Mouse (Mus musculus) thymus, adult 2 months (tissue): ENCODE results near the gene Col18a1. TPM values are rescaled to one million over a fixed set of nuclear protein-coding genes. Genes with fewer than 3 reads are reported as not detected.

Source experiments
- DNase-seq: peaks from one replicate; pipeline ENCODE4 v3.0.0; 2021
- H3K27ac ChIP-seq: fragments of 200-500 bp; 2 replicates; pipeline ENCODE4 v1.5.1; 2012; ENCODE audit warnings: low read length, control low read depth; ENCODE audit not compliant: control insufficient read depth, insufficient read depth
- H3K27me3 ChIP-seq: fragments of 200-500 bp; 2 replicates; pipeline ENCODE4 v1.6.1; 2012; ENCODE audit warnings: mild to moderate bottlenecking, low read length, moderate library complexity, mixed read lengths; ENCODE audit not compliant: control insufficient read depth, insufficient read depth
- H3K36me3 ChIP-seq: fragments of 200-500 bp; 2 replicates; pipeline ENCODE4 v1.6.1; 2012; ENCODE audit warnings: mild to moderate bottlenecking, low read length, moderate library complexity; ENCODE audit not compliant: control insufficient read depth, insufficient read depth
- H3K4me1 ChIP-seq: fragments of 200-500 bp; replicated peaks from 2 replicates; pipeline ENCODE4 v1.6.1; 2012; ENCODE audit warnings: low read length; ENCODE audit not compliant: control insufficient read depth, insufficient read depth
- H3K4me3 ChIP-seq: fragments of 200-500 bp; 2 replicates; pipeline ENCODE4 v1.5.1; 2012; ENCODE audit warnings: mild to moderate bottlenecking, low read length, control low read depth, moderate library complexity; ENCODE audit not compliant: control insufficient read depth, insufficient read depth
- CTCF ChIP-seq: fragments of 200-500 bp; IDR thresholded peaks from 2 replicates; pipeline ENCODE4 v1.5.1; 2012; ENCODE audit warnings: mild to moderate bottlenecking, control low read depth, low read length, moderate library complexity, borderline replicate concordance; ENCODE audit not compliant: control insufficient read depth, poor library complexity, insufficient read depth; ENCODE audit errors: extremely low read depth
- POLR2A ChIP-seq: fragments of 200-500 bp; IDR thresholded peaks from 2 replicates; pipeline ENCODE4 v1.6.1; 2012; ENCODE audit warnings: mild to moderate bottlenecking, low read length, control low read depth, moderate library complexity; ENCODE audit not compliant: control insufficient read depth, poor library complexity, insufficient read depth; ENCODE audit errors: extremely low read depth
- WGBS: fragments of 180-500 bp; shearing (Covaris S2); methylation state at CpG from one replicate; pipeline ENCODE4 v1.1.7; 2018; 5-methylcytosine and 5-hydroxymethylcytosine counted together
- polyA plus RNA-seq: library from polyadenylated mRNA; depleted of rRNA; stranded (reverse); fragments of >200 nt; gene quantifications from 2 replicates; pipeline ENCODE4 v1.2.3, GENCODE M21; 2012

Col18a1 gene
- polyA plus RNA-seq, 1 experiment, result 20.7 TPM

- Histone ChIP-seq H3K4me3 (peak overlapping the region; percentile 77), H3K4me1 (peaks cover 23% of the 10 kb centered on the region), H3K36me3 (no peaks in the 10 kb centered on the region), H3K27me3 (no peaks in the 10 kb centered on the region), H3K27ac (no peak overlapping the region)
- TF ChIP-seq POLR2A, result peak; percentile 72; the same call in 1 of the 2 replicates
- TF ChIP-seq CTCF, result no peak; the same call in 1 of the 2 replicates
- DNase-seq, result peak; percentile 97
- 2% methylated on average over 49 of the region's 49 CpGs for WGBS
These were observed 133.6 kb downstream of the Col18a1 start for GRCm38 (mm10) chr10:77032591-77033322.

DNA sequence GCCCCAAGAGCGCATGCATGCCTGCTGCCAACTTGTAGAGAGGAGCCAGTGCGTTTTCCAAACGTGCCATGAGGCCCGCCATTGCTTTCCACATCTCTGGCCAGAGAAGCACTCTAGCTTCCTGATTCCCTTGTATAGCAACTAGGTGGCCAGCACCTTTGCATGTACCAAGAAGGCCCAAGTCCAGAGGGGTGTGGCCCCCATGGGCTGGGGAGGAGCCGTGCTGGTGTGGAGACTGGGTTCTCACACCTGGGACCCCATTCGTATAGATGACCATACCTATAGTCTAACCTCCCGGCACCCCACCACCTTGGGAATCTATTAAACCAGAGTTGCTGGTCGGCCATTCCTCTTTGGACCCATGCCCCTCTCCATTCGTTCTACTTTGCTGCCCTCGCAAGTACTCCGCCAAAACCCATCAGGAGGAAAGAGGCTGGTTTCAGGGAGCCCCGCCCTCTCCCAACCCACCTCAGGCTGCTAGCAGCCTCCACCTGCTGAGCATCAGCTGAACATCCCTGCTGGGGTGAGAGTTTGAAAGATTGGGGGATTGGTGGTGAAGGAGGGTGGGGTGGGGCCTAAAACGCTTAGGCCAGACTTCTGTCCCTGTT is 134.5 kb downstream of the Col18a1 start, which contains the start of gene Slc19a1:
TSS of gene Slc19a1 (plus strand) at position 474 of the 608 bp plus-strand sequence.
- H3K27ac ChIP-seq, result no peak within 1 kb of the TSS
- no peaks in the 10 kb centered on the region for H3K36me3 ChIP-seq
- H3K27me3 ChIP-seq, result no peaks in the 10 kb centered on the region
- 92% methylated on average over 13 of the region's 13 CpGs for WGBS
- peak within 1 kb of the TSS; percentile 77 for H3K4me3 ChIP-seq
- H3K4me1 ChIP-seq, result peaks cover 23% of the 10 kb centered on the region
- TF ChIP-seq POLR2A (no peak), CTCF (no peak)
- no peak for DNase-seq

DNA sequence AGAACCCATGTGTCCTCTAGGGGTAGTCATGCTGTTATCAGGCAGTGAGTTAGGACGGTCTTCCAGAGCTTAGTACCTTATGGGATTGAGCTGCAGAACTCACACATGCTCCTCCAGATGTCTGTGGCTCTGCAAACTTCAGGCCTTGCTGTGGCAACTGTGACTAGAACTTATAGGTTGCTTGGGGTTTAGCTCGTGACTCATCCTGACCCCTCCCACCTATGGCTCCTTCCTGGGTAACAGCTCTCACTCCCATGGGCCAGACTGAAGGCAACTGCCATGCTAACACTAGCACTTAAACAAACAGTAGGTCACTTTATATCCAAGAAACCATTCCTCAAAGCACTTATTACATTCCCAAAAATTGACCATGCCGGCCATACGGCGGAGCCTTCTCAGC is 135.7 kb downstream of the Col18a1 start:
- Histone ChIP-seq H3K4me1 (peaks cover 23% of the 10 kb centered on the region), H3K4me3 (no peak overlapping the region), H3K36me3 (no peaks in the 10 kb centered on the region), H3K27ac (no peak overlapping the region), H3K27me3 (no peaks in the 10 kb centered on the region)
- DNase-seq, result no peak
- TF ChIP-seq CTCF (no peak), POLR2A (no peak)
- WGBS, result 92% methylated on average over 5 of the region's 5 CpGs

GRCm38 (mm10) chr10:77029761-77030160 is 136.6 kb downstream of the Col18a1 start:
- WGBS, result 95% methylated on average over 4 of the region's 4 CpGs
- peaks cover 15% of the 10 kb centered on the region for H3K4me1 ChIP-seq
- no peak overlapping the region for H3K27ac ChIP-seq

DNA sequence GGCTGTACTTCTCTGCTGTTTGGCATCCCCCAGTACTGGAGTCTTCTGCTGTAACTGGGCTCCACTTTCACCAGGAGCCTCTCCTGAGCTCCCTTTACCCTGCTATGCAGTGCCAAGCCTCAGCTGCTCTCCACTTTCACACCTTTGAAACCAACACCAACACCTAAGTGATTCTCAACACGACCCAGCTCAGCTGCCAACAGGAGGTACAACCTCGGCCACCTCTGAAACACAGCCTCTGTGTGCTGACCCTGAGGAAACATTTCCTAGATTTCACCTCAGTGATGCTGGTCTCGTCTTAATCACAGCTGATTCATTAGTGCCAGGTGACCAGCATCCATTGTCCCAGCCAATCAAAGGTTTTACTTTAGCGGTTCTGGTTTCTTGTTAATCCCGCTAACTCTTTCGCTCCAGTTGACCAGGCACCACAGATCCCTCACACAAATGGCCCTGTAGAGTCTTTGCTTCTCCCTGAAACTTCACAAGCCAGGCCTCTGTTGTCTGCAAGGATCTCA is 137.5 kb downstream of the Col18a1 start:
- no peaks in the 10 kb centered on the region for H3K36me3 ChIP-seq
- H3K4me3 ChIP-seq, result no peak overlapping the region
- no peak for DNase-seq
- H3K27ac ChIP-seq, result no peak overlapping the region
- WGBS, result 83% methylated on average over 6 of the region's 6 CpGs
- H3K27me3 ChIP-seq, result no peaks in the 10 kb centered on the region
- H3K4me1 ChIP-seq, result peaks cover 11% of the 10 kb centered on the region
- TF ChIP-seq CTCF, result no peak
- no peak for TF ChIP-seq POLR2A

More at GRCm38 (mm10) chr10:77029761-77030160, 136.6 kb downstream of the Col18a1 start:
- TF ChIP-seq CTCF (no peak), POLR2A (no peak)
- no peak overlapping the region for H3K4me3 ChIP-seq
- no peak for DNase-seq
- H3K36me3 ChIP-seq, result no peaks in the 10 kb centered on the region
- H3K27me3 ChIP-seq, result no peaks in the 10 kb centered on the region

- Histone ChIP-seq H3K27ac (no peak overlapping the region), H3K27me3 (no peaks in the 10 kb centered on the region), H3K36me3 (no peaks in the 10 kb centered on the region), H3K4me3 (no peak overlapping the region), H3K4me1 (no peaks in the 10 kb centered on the region)
- no peak for DNase-seq
- TF ChIP-seq CTCF, result no peak
- no peak for TF ChIP-seq POLR2A
- WGBS, result 94% methylated on average over 3 of the region's 3 CpGs
These were observed 139.4 kb downstream of the Col18a1 start for GRCm38 (mm10) chr10:77026944-77027343.

- Histone ChIP-seq H3K4me3 (no peak overlapping the region), H3K4me1 (peaks cover 3% of the 10 kb centered on the region; the same call in 1 of the 2 replicates), H3K27me3 (no peaks in the 10 kb centered on the region), H3K27ac (no peak overlapping the region), H3K36me3 (no peaks in the 10 kb centered on the region)
- DNase-seq, result no peak
- TF ChIP-seq CTCF (no peak), POLR2A (no peak)
- 89% methylated on average over 5 of the region's 5 CpGs for WGBS
These were observed 142.1 kb downstream of the Col18a1 start for GRCm38 (mm10) chr10:77024231-77024630.
